Mouse (Mus musculus) CH12.LX (cell line): Measurements from ENCODE around the gene Hes6. TPM values are rescaled to one million over a fixed set of nuclear protein-coding genes. Genes with fewer than 3 reads are reported as not detected.

Source experiments
- DNase-seq: peaks from one replicate; pipeline ENCODE4 v3.0.0-alpha.2; 2013; ENCODE audit errors: extremely low read depth
- H3K27ac ChIP-seq: 2 replicates; pipeline ENCODE4 v1.5.1; 2012; ENCODE audit warnings: low read depth, mild to moderate bottlenecking, control low read depth, moderate library complexity; ENCODE audit not compliant: insufficient read depth
- H3K27me3 ChIP-seq: replicated peaks from 2 replicates; pipeline ENCODE3; 2012; ENCODE audit warnings: inconsistent platforms
- H3K36me3 ChIP-seq, 2 experiments: replicated peaks in 1 of 2; 2 replicates each; pipeline versions ENCODE3 to v1.6.1; 2012; ENCODE audit warnings: inconsistent platforms in 1 of 2, low read length in 1 of 2, mild to moderate bottlenecking in 1 of 2, mixed read lengths in 1 of 2, moderate library complexity in 1 of 2; ENCODE audit not compliant: control insufficient read depth in 1 of 2, insufficient read depth in 1 of 2
- H3K4me1 ChIP-seq, 2 experiments: 2 replicates each; pipeline ENCODE4 v1.6.1; 2012; ENCODE audit warnings: inconsistent platforms in 1 of 2, moderate library complexity in 1 of 2; ENCODE audit not compliant: insufficient read depth in 2 of 2, control insufficient read depth in 1 of 2
- H3K4me2 ChIP-seq: 2 replicates; pipeline ENCODE4 v1.6.1; 2012; ENCODE audit warnings: low read depth, mild to moderate bottlenecking, control low read depth; ENCODE audit not compliant: poor library complexity, insufficient read depth, severe bottlenecking
- H3K4me3 ChIP-seq, 3 experiments: fragments of 150-350 bp in 1 of 3; sonication (generic) in 1 of 3; replicated peaks in 1 of 3; 2 replicates each; pipeline versions ENCODE3 to v1.5.1; 2011 to 2012; ENCODE audit warnings: low read depth in 2 of 3, low read length in 2 of 3, mild to moderate bottlenecking in 2 of 3, moderate library complexity in 2 of 3, control low read depth in 1 of 3, improper control_type of control experiment in 1 of 3, inconsistent platforms in 1 of 3, mixed read lengths in 1 of 3; ENCODE audit not compliant: poor library complexity in 1 of 3
- H3K79me2 ChIP-seq: replicated peaks from 2 replicates; pipeline ENCODE4 v1.6.1; 2012; ENCODE audit warnings: mild to moderate bottlenecking, moderate library complexity; ENCODE audit not compliant: control insufficient read depth, poor library complexity, insufficient read depth, severe bottlenecking; ENCODE audit errors: extremely low read depth
- H3K9ac ChIP-seq: 2 replicates; pipeline ENCODE4 v1.6.1; 2012; ENCODE audit warnings: low read depth, mild to moderate bottlenecking, control low read depth, moderate library complexity; ENCODE audit not compliant: insufficient read depth
- H3K9me3 ChIP-seq: replicated peaks from 2 replicates; pipeline ENCODE3; 2012; ENCODE audit warnings: low read length, inconsistent platforms, mixed read lengths
- CHD1 ChIP-seq: IDR thresholded peaks from 2 replicates; pipeline ENCODE4 v1.6.1; 2012; ENCODE audit warnings: low read depth, low read length, improper control_type of control experiment, inconsistent platforms
- E2F4 ChIP-seq: IDR thresholded peaks from 2 replicates; pipeline ENCODE4 v1.6.1; 2011; ENCODE audit warnings: low read depth, low read length, improper control_type of control experiment; ENCODE audit not compliant: insufficient replicate concordance
- ETS1 ChIP-seq: conservative IDR thresholded peaks from 2 replicates; pipeline ENCODE4 v1.6.1; 2012; ENCODE audit warnings: low read depth, mild to moderate bottlenecking, inconsistent platforms, low read length, improper control_type of control experiment, moderate library complexity
- GABPA ChIP-seq: IDR thresholded peaks from 2 replicates; pipeline ENCODE4 v1.6.1; 2012; ENCODE audit warnings: low read depth, low read length, improper control_type of control experiment, inconsistent platforms; ENCODE audit not compliant: insufficient replicate concordance
- JUN ChIP-seq: IDR thresholded peaks from 2 replicates; pipeline ENCODE4 v1.6.1; 2011; ENCODE audit warnings: low read depth, mild to moderate bottlenecking, low read length, improper control_type of control experiment, moderate library complexity; ENCODE audit not compliant: insufficient read depth
- KAT2A ChIP-seq: IDR thresholded peaks from 2 replicates; pipeline ENCODE4 v1.6.1; 2012; ENCODE audit warnings: low read length, improper control_type of control experiment, inconsistent platforms; ENCODE audit not compliant: insufficient replicate concordance
- MAX ChIP-seq: IDR thresholded peaks from 2 replicates; pipeline ENCODE4 v1.6.1; 2011; ENCODE audit warnings: low read length, improper control_type of control experiment
- MAZ ChIP-seq: IDR thresholded peaks from 2 replicates; pipeline ENCODE4 v1.6.1; 2012; ENCODE audit warnings: low read depth, mild to moderate bottlenecking, inconsistent platforms, low read length, improper control_type of control experiment, moderate library complexity
- MXI1 ChIP-seq: IDR thresholded peaks from 2 replicates; pipeline ENCODE4 v1.6.1; 2011; ENCODE audit warnings: mild to moderate bottlenecking, low read depth, low read length, improper control_type of control experiment
- PAX5 ChIP-seq: IDR thresholded peaks from 2 replicates; pipeline ENCODE4 v1.6.1; 2012; ENCODE audit warnings: low read length, inconsistent platforms, mixed read lengths
- POLR2A ChIP-seq: IDR thresholded peaks from 2 replicates; pipeline ENCODE4 v1.6.1; 2011; ENCODE audit warnings: low read depth, mild to moderate bottlenecking, improper control_type of control experiment, low read length
- POLR2AphosphoS2 ChIP-seq: IDR thresholded peaks from 2 replicates; pipeline ENCODE4 v1.6.1; 2011; ENCODE audit warnings: low read depth, low read length, improper control_type of control experiment
- RAD21 ChIP-seq: IDR thresholded peaks from 2 replicates; pipeline ENCODE4 v1.6.1; 2011; ENCODE audit warnings: low read depth, mild to moderate bottlenecking, low read length, improper control_type of control experiment, moderate library complexity
- TCF12 ChIP-seq: IDR thresholded peaks from 2 replicates; pipeline ENCODE4 v1.6.1; 2014; ENCODE audit warnings: low read depth, mild to moderate bottlenecking, inconsistent platforms, low read length, improper control_type of control experiment
- UBTF ChIP-seq: IDR thresholded peaks from 2 replicates; pipeline ENCODE4 v1.6.1; 2012; ENCODE audit warnings: low read depth, mild to moderate bottlenecking, inconsistent platforms, low read length, improper control_type of control experiment, moderate library complexity
- ZKSCAN1 ChIP-seq: IDR thresholded peaks from 2 replicates; pipeline ENCODE4 v1.6.1; 2012; ENCODE audit warnings: low read depth, inconsistent platforms, low read length, improper control_type of control experiment, borderline replicate concordance
- ZNF384 ChIP-seq: IDR thresholded peaks from 2 replicates; pipeline ENCODE4 v1.6.1; 2012; ENCODE audit warnings: low read depth, low read length, improper control_type of control experiment, inconsistent platforms
- dilution Hi-C: fragments of 300-500 bp; cut with MboI; formaldehyde crosslinking; loops from 2 replicates; pipeline ENCODE4 v1.14.3; 2020; ENCODE audit warnings: low sequenced_read_pairs; ENCODE audit not compliant: extremely low pct_unique_long_range_greater_than_20kb, extremely low pct_ligation_motif_present
- in situ Hi-C: fragments of 300-500 bp; cut with MboI; formaldehyde crosslinking; loops from 3 replicates; pipeline ENCODE4 v1.14.3; 2019; ENCODE audit warnings: low sequenced_read_pairs, low pct_ligation_motif_present, low pct_unique_long_range_greater_than_20kb, mixed read lengths
- polyA plus RNA-seq: library from polyadenylated mRNA; unstranded; fragments of >175 nt; gene quantifications from 2 replicates; pipeline ENCODE4 v1.2.1, GENCODE M21; 2012; ENCODE audit warnings: low read depth; ENCODE audit not compliant: insufficient read length
- total RNA-seq, 2 experiments: library from RNA; depleted of rRNA; stranded (reverse); fragments of 300-350 nt in 1 of 2; fragments of >200 nt in 1 of 2; gene quantifications; 2 replicates each; pipeline ENCODE4 v1.2.3; 2012 to 2014

Hes6 gene
- total and polyA plus RNA-seq, 3 experiments = 15.4 to 25.7 (median 21.1) TPM

DNA sequence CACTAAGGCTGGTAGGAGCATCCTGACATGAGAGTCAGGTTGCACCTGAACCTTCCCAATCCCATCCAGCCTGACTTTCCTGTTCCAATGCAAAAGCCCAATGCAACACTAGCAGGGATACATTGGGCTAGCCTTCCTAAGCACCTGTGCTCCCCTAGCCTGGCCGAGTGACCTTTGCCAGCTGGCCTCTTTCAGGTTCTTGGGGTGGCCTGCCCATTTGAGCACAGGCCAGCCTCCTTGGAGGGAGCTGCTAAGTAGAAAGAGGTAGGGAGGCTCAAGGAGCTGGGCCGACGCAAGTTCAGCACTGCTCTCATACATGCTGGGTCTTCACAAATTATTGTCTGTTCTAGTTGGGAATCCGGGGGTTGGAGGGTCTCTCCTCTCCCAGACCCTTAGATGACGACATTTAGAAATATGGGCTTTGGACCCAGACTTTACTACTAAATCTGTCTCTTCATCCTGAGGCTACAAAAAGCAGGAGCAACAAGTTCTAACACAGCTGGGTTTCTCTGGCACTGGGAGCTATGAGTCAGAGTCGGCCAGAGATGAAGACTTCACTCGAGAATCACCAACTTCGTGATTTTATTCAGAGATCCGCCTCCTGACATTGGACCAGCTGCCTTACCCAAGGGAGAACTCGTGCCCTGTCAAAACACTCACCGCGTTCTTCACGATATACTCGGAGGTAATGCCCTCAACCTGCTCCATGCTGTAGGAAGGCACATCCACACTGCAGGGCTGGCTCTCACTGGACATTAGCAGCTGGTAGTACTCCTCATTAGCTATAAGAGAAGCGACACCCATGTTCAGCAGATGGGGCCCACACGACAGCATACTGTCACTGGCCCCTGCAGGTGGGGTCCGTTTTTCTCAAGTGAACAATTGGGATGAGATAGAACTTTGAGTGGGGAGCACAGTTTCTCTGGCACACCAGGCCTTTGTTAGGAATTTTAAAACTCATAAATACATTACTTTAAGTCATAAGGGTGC lies 31.3 kb upstream of the Hes6 start:
- TF ChIP-seq TCF12 (no peak), MAX (no peak), POLR2AphosphoS2 (no peak), E2F4 (no peak), ZNF384 (no peak), CHD1 (no peak), UBTF (no peak)
- Histone ChIP-seq H3K9ac (no peak overlapping the region), H3K36me3 (peaks cover 38 to 92% of the 10 kb centered on the region in 2 experiments), H3K79me2 (no peaks in the 10 kb centered on the region), H3K4me2 (no peak overlapping the region), H3K9me3 (peaks cover 11% of the 10 kb centered on the region), H3K27me3 (no peaks in the 10 kb centered on the region), H3K4me3 (no peak overlapping the region), H3K27ac (no peak overlapping the region), H3K4me1 (peaks cover 7 to 19% of the 10 kb centered on the region in 2 experiments; a peak in 3 of 4 replicates)
- in situ Hi-C loops = no loop called here
- dilution Hi-C loops = no loop called here
- no peak for DNase-seq

DNA sequence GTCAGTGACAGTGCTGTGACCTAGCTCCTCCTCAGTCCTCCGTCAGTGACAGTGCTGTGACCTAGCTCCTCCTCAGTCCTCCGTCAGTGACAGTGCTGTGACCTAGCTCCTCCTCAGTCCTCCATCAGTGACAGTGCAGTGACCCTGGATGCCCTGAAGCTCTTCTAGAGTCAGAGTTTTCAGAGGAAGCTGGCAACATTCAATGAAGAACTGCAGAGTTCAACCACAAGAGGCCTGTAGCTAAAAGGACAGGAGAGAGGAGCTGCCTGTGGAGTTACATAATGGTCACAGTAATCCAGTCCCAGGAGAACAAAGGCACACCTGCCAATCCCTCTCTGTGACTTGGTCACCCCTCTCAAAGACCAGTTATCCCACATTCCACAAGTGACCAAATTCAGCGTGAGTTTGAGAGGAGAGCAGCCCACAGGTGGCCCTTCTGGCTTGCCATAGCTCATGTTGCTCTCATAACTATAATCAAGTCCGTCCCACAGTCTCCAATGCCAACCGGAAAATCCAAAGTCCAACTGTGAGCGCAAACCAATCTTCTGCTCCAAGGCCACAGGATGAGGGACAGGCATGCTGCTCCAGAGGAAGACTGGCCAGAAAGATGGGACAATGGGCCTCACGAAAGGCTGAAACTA lies 28.6 kb upstream of the Hes6 start:
- no peak overlapping the region for H3K9ac ChIP-seq
- H3K79me2 ChIP-seq = no peaks in the 10 kb centered on the region
- H3K27me3 ChIP-seq = no peaks in the 10 kb centered on the region
- in situ Hi-C loops (no loop called here), dilution Hi-C loops (no loop called here)
- H3K27ac ChIP-seq = no peak overlapping the region
- peaks cover 6% of the 10 kb centered on the region for H3K9me3 ChIP-seq
- H3K36me3 ChIP-seq = peaks cover 31 to 84% of the 10 kb centered on the region in 2 experiments
- no peak for DNase-seq
- peaks cover 7 to 22% of the 10 kb centered on the region in 2 experiments; a peak in 3 of 4 replicates for H3K4me1 ChIP-seq
- no peak overlapping the region for H3K4me2 ChIP-seq
- TF ChIP-seq POLR2AphosphoS2 = no peak
- TF ChIP-seq RAD21 = no peak
- no peak for TF ChIP-seq KAT2A
- TF ChIP-seq MAZ = no peak
- no peak for TF ChIP-seq POLR2A
- no peak for TF ChIP-seq PAX5
- TF ChIP-seq UBTF = no peak
- TF ChIP-seq GABPA = no peak
- no peak for TF ChIP-seq ETS1
- TF ChIP-seq ZKSCAN1 = no peak
- no peak for TF ChIP-seq MXI1
- no peak for TF ChIP-seq MAX
- no peak for TF ChIP-seq ZNF384
- no peak for TF ChIP-seq JUN
- TF ChIP-seq CHD1 = no peak
- TF ChIP-seq E2F4 = no peak
- TF ChIP-seq, all 38 proteins: peak for 0
- H3K4me3 ChIP-seq = no peak overlapping the region
